Mouse (Mus musculus) kidney, embryonic 15.5 days (tissue): ENCODE data around the gene Il17f. TPM values are rescaled to one million over a fixed set of nuclear protein-coding genes. Genes with fewer than 3 reads are reported as not detected.
"Not testable (repeated sequence)": the region's sequence is repeated elsewhere in the genome, so short reads cannot be mapped to it uniquely, and the experiment has no call there.

Experiments
- ATAC-seq: fragments of 200-750 bp; cut with Nextera tagmentation; replicated peaks from 2 replicates; pipeline ENCODE4 v1.8.0; 2017; ENCODE audit warnings: moderate TSS enrichment; ENCODE audit not compliant: low FRiP score
- H3K27ac ChIP-seq: fragments of 300-500 bp; sonication (generic); 2 replicates; pipeline ENCODE4 v1.5.1; 2015; ENCODE audit warnings: mild to moderate bottlenecking, inconsistent platforms
- H3K27me3 ChIP-seq: fragments of 300-500 bp; sonication (generic); 2 replicates; pipeline ENCODE4 v1.6.1; 2015; ENCODE audit warnings: inconsistent platforms
- H3K36me3 ChIP-seq: fragments of 300-500 bp; sonication (generic); 2 replicates; pipeline ENCODE4 v1.6.1; 2015; ENCODE audit warnings: inconsistent platforms
- H3K4me1 ChIP-seq: fragments of 300-500 bp; sonication (generic); 2 replicates; pipeline ENCODE4 v1.6.1; 2015; ENCODE audit warnings: inconsistent platforms
- H3K4me2 ChIP-seq: fragments of 300-500 bp; sonication (generic); 2 replicates; pipeline ENCODE4 v1.6.1; 2015; ENCODE audit warnings: moderate library complexity, mild to moderate bottlenecking, inconsistent platforms
- H3K4me3 ChIP-seq: fragments of 300-500 bp; sonication (generic); replicated peaks from 2 replicates; pipeline ENCODE4 v1.5.1; 2015; ENCODE audit warnings: mild to moderate bottlenecking, inconsistent platforms
- H3K9ac ChIP-seq: fragments of 300-500 bp; sonication (generic); 2 replicates; pipeline ENCODE4 v1.6.1; 2015; ENCODE audit warnings: mild to moderate bottlenecking, inconsistent platforms
- H3K9me3 ChIP-seq: fragments of 300-500 bp; sonication (generic); replicated peaks from 2 replicates; pipeline ENCODE4 v1.6.1; 2016; ENCODE audit warnings: inconsistent platforms
- WGBS: fragments of 180-500 bp; shearing (Covaris S2); methylation state at CpG from one replicate; pipeline ENCODE4 v1.1.7; 2015; ENCODE audit warnings: mixed read lengths; 5-methylcytosine and 5-hydroxymethylcytosine counted together
- polyA plus RNA-seq: library from polyadenylated mRNA; unstranded; fragments of >200 nt; fragmentation: Nextera tagmentation; extraction: Ambion mirVana; gene quantifications from 2 replicates; pipeline ENCODE4 v1.2.1, GENCODE M21; 2015

Il17f gene
- polyA plus RNA-seq, 1 experiment from 2014 or later = not detected

- H3K4me2 ChIP-seq, H3K36me3 ChIP-seq, H3K27me3 ChIP-seq, H3K9me3 ChIP-seq, ATAC-seq, H3K9ac ChIP-seq, H3K4me3 ChIP-seq, H3K4me1 ChIP-seq, H3K27ac ChIP-seq: not testable (repeated sequence)
- 80% methylated on average over 4 of the region's 4 CpGs for WGBS
Observed at GRCm38 (mm10) chr1:20774026-20774730, 16.2 kb downstream of the Il17f start.

- Histone ChIP-seq H3K9ac (no peak overlapping the region), H3K36me3 (no peaks in the 10 kb centered on the region), H3K9me3 (no peaks in the 10 kb centered on the region), H3K4me1 (no peaks in the 10 kb centered on the region), H3K27me3 (no peaks in the 10 kb centered on the region), H3K4me3 (no peak overlapping the region), H3K4me2 (no peak overlapping the region), H3K27ac (no peak overlapping the region)
- peak; percentile 54; the same call in 1 of the 2 replicates for ATAC-seq
- 52% methylated on average over 6 of the region's 6 CpGs for WGBS
Observed at GRCm38 (mm10) chr1:20766526-20766925, 23.9 kb downstream of the Il17f start.

GRCm38 (mm10) chr1:20761411-20761810 is 29.0 kb downstream of the Il17f start:
- ATAC-seq = no peak
- WGBS = 69% methylated on average over 4 of the region's 4 CpGs
- Histone ChIP-seq H3K4me3 (no peak overlapping the region), H3K4me2 (no peak overlapping the region), H3K27ac (no peak overlapping the region), H3K36me3 (no peaks in the 10 kb centered on the region), H3K9me3 (no peaks in the 10 kb centered on the region), H3K4me1 (no peaks in the 10 kb centered on the region), H3K27me3 (no peaks in the 10 kb centered on the region), H3K9ac (no peak overlapping the region)

- Histone ChIP-seq H3K36me3 (no peaks in the 10 kb centered on the region), H3K4me2 (no peak overlapping the region), H3K9me3 (no peaks in the 10 kb centered on the region), H3K4me1 (no peaks in the 10 kb centered on the region), H3K27ac (no peak overlapping the region), H3K4me3 (no peak overlapping the region), H3K9ac (no peak overlapping the region), H3K27me3 (no peaks in the 10 kb centered on the region)
- WGBS = 87% methylated on average over 5 of the region's 5 CpGs
- ATAC-seq = no peak
Observed at GRCm38 (mm10) chr1:20760331-20760730, 30.1 kb downstream of the Il17f start.

- Histone ChIP-seq H3K4me2 (no peak overlapping the region), H3K27me3 (no peaks in the 10 kb centered on the region), H3K9me3 (no peaks in the 10 kb centered on the region), H3K36me3 (no peaks in the 10 kb centered on the region), H3K4me3 (no peak overlapping the region), H3K9ac (no peak overlapping the region), H3K4me1 (no peaks in the 10 kb centered on the region), H3K27ac (no peak overlapping the region)
- 83% methylated on average over 10 of the region's 10 CpGs for WGBS
- ATAC-seq = no peak
Observed at GRCm38 (mm10) chr1:20759799-20760198, 30.6 kb downstream of the Il17f start.

- Histone ChIP-seq H3K9me3 (no peaks in the 10 kb centered on the region), H3K27me3 (no peaks in the 10 kb centered on the region), H3K4me3 (no peak overlapping the region), H3K27ac (no peak overlapping the region), H3K4me2 (no peak overlapping the region), H3K9ac (no peak overlapping the region), H3K4me1 (no peaks in the 10 kb centered on the region), H3K36me3 (no peaks in the 10 kb centered on the region)
- WGBS = 74% methylated on average over 3 of the region's 3 CpGs
- ATAC-seq = no peak
Observed at GRCm38 (mm10) chr1:20757586-20757985, 32.8 kb downstream of the Il17f start.

- no peak overlapping the region for H3K9ac ChIP-seq
- no peak for ATAC-seq
- no peak overlapping the region for H3K4me3 ChIP-seq
- no peak overlapping the region for H3K27ac ChIP-seq
- 80% methylated on average over 10 of the region's 10 CpGs for WGBS
- no peaks in the 10 kb centered on the region for H3K4me1 ChIP-seq
- H3K9me3 ChIP-seq = no peaks in the 10 kb centered on the region
- H3K4me2 ChIP-seq = no peak overlapping the region
- no peaks in the 10 kb centered on the region for H3K27me3 ChIP-seq
- no peaks in the 10 kb centered on the region for H3K36me3 ChIP-seq
Observed at GRCm38 (mm10) chr1:20754439-20754838, 36.0 kb downstream of the Il17f start.

GRCm38 (mm10) chr1:20740496-20740998 is 49.9 kb downstream of the Il17f start:
- H3K4me3 ChIP-seq = no peak overlapping the region
- H3K4me1 ChIP-seq = no peaks in the 10 kb centered on the region
- no peak overlapping the region for H3K9ac ChIP-seq
- no peak overlapping the region for H3K4me2 ChIP-seq
- no peaks in the 10 kb centered on the region for H3K36me3 ChIP-seq
- H3K27ac ChIP-seq = no peak overlapping the region
- no peak for ATAC-seq
- WGBS = 72% methylated on average over 3 of the region's 3 CpGs
- no peaks in the 10 kb centered on the region for H3K27me3 ChIP-seq
- H3K9me3 ChIP-seq = no peaks in the 10 kb centered on the region

GRCm38 (mm10) chr1:20738483-20738882 is 51.9 kb downstream of the Il17f start:
- H3K4me3 ChIP-seq = no peak overlapping the region
- ATAC-seq = no peak
- no peaks in the 10 kb centered on the region for H3K9me3 ChIP-seq
- H3K27me3 ChIP-seq = no peaks in the 10 kb centered on the region
- no peak overlapping the region for H3K4me2 ChIP-seq
- WGBS = 91% methylated on average over 2 of the region's 2 CpGs
- no peak overlapping the region for H3K27ac ChIP-seq
- no peak overlapping the region for H3K9ac ChIP-seq
- H3K36me3 ChIP-seq = no peaks in the 10 kb centered on the region
- no peaks in the 10 kb centered on the region for H3K4me1 ChIP-seq

GRCm38 (mm10) chr1:20736572-20736971 is 53.8 kb downstream of the Il17f start:
- no peak overlapping the region for H3K9ac ChIP-seq
- H3K9me3 ChIP-seq = no peaks in the 10 kb centered on the region
- H3K4me1 ChIP-seq = no peaks in the 10 kb centered on the region
- WGBS = 81% methylated on average over 4 of the region's 4 CpGs
- H3K4me2 ChIP-seq = no peak overlapping the region
- no peak overlapping the region for H3K27ac ChIP-seq
- H3K27me3 ChIP-seq = no peaks in the 10 kb centered on the region
- no peaks in the 10 kb centered on the region for H3K36me3 ChIP-seq
- no peak overlapping the region for H3K4me3 ChIP-seq
- no peak for ATAC-seq

GRCm38 (mm10) chr1:20730903-20731302 is 59.5 kb downstream of the Il17f start, which contains the start of gene Il17a:
Gene Il17a, plus strand, starts transcription at chr1:20730905.
- Histone ChIP-seq H3K4me2 (no peak within 1 kb of the TSS), H3K4me3 (no peak within 1 kb of the TSS), H3K36me3 (no peaks in the 10 kb centered on the region), H3K27ac (no peak within 1 kb of the TSS), H3K4me1 (no peaks in the 10 kb centered on the region), H3K9ac (no peak within 1 kb of the TSS), H3K9me3 (no peaks in the 10 kb centered on the region; the same call in 1 of the 2 replicates), H3K27me3 (no peaks in the 10 kb centered on the region)
- ATAC-seq = no peak
- 91% methylated on average over 10 of the region's 10 CpGs for WGBS
